Mouse (Mus musculus): Measurements from ENCODE around the gene Fam126b. TPM values are rescaled to one million over a fixed set of nuclear protein-coding genes. Genes with fewer than 3 reads are reported as not detected.

Fam126b gene
- polyA plus RNA-seq, 1 experiment from 2014 or later = 5.4 TPM

DNA sequence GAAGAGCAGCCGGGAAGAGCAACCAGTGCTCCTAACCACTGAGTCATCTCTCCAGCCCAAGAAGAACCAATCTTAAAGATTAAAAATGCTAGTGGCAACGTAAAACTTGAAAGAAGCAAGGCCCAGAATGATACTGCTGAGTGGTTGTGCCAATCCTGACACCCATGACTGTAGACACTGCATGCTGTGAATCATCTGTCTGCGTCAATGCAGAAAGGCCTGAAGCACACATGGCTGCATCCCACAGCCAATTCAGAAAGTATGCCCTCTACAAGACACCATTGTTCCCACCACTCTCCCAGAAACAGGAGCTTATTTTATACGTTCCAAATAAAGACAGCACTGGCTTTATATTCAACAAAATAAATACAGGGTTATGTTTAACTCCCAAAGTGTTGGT lies 103.5 kb downstream of the Fam126b start:
- 92% methylated on average over 4 of the region's 4 CpGs for WGBS

DNA sequence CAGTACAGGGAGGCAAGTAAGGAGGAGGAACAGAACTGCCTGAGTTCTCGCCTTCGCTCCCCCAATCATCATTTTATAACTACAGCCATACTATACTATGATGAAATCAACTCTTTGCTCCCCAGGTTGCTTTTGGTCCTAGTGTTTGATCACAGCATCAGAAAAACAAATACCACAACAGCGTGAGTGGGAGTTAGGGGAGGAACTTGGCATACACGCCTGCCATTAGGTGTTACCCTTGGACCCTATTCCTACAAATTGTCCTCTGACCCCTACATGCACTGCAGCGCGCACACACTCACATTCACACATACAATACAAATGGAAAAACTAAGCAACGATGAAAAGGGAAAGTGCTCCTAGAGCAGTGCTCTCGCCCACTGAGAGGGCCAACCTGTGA lies 110.5 kb downstream of the Fam126b start:
- Histone ChIP-seq H3K27ac (replicated peaks) (no peak overlapping the region), H3K36me3 (ENCODE audit: control insufficient read depth, insufficient read depth, low read length) (peaks cover 23% of the 10 kb centered on the region), H3K4me2 (replicated peaks; ENCODE audit: low read depth) (no peak overlapping the region), H3K9me3 (ENCODE audit: control insufficient read depth, low read length) (no peaks in the 10 kb centered on the region), H3K4me3 (ENCODE audit: low read depth, low read length) (no peak overlapping the region), H3K27me3 (ENCODE audit: control insufficient read depth, insufficient read depth, low read length) (no peaks in the 10 kb centered on the region), H3K9ac (ENCODE audit: low read length) (no peak overlapping the region), H3K4me1 (replicated peaks; ENCODE audit: control insufficient read depth, insufficient read depth) (no peaks in the 10 kb centered on the region)
- TF ChIP-seq CTCF (IDR thresholded peaks at IDR 0.05; ENCODE audit: low read depth) (no peak), EP300 (optimal IDR thresholded peaks at IDR 0.05) (no peak)
- 93% methylated on average over 8 of the region's 8 CpGs for WGBS
- DNase-seq (ENCODE audit: low spot score) = no peak
- no peak for ATAC-seq (ENCODE audit: low FRiP score, low TSS enrichment)

More for the DNA sequence above, 103.5 kb downstream of the Fam126b start:
- Histone ChIP-seq H3K9ac (ENCODE audit: low read length) (no peak overlapping the region), H3K36me3 (ENCODE audit: control insufficient read depth, insufficient read depth, low read length) (peaks cover 8% of the 10 kb centered on the region; the same call in 1 of the 2 replicates), H3K27ac (replicated peaks) (no peak overlapping the region), H3K4me1 (replicated peaks; ENCODE audit: control insufficient read depth, insufficient read depth) (no peaks in the 10 kb centered on the region), H3K9me3 (ENCODE audit: control insufficient read depth, low read length) (no peaks in the 10 kb centered on the region), H3K27me3 (ENCODE audit: control insufficient read depth, insufficient read depth, low read length) (no peaks in the 10 kb centered on the region), H3K4me3 (ENCODE audit: low read depth, low read length) (no peak overlapping the region), H3K4me2 (replicated peaks; ENCODE audit: low read depth) (no peak overlapping the region)
- TF ChIP-seq EP300 (optimal IDR thresholded peaks at IDR 0.05) = no peak
- TF ChIP-seq CTCF (IDR thresholded peaks at IDR 0.05; ENCODE audit: low read depth) = no peak
- DNase-seq (ENCODE audit: low spot score) (no peak), ATAC-seq (ENCODE audit: low FRiP score, low TSS enrichment) (no peak)

Other genes starting within 250 kb of the Fam126b start
- gene Bzw1, start 193.4 kb downstream of the Fam126b start, polyA plus RNA-seq (2015; fragmentation: Nextera tagmentation; extraction: Ambion mirVana) = 192 and 230 TPM in 2 replicates
- gene Clk1, start 162.3 kb downstream of the Fam126b start, polyA plus RNA-seq (2015; fragmentation: Nextera tagmentation; extraction: Ambion mirVana) = 107 and 111 TPM in 2 replicates
- gene Nif3l1, start 141.2 kb downstream of the Fam126b start, polyA plus RNA-seq (2015; fragmentation: Nextera tagmentation; extraction: Ambion mirVana) = 20.9 and 23.7 TPM in 2 replicates
- 29.3 and 32.8 TPM in 2 replicates for gene Ppil3, start 140.8 kb downstream of the Fam126b start, polyA plus RNA-seq (2015; fragmentation: Nextera tagmentation; extraction: Ambion mirVana)
- 10.6 and 11.6 TPM in 2 replicates for gene Orc2, start 81.2 kb downstream of the Fam126b start, polyA plus RNA-seq (2015; fragmentation: Nextera tagmentation; extraction: Ambion mirVana)
- gene Ndufb3, start 61 bp upstream of the Fam126b start, polyA plus RNA-seq (2015; fragmentation: Nextera tagmentation; extraction: Ambion mirVana) = 199 and 217 TPM in 2 replicates
- 0.56 and 0.91 TPM in 2 replicates for gene Als2cr12, start 109.7 kb upstream of the Fam126b start, polyA plus RNA-seq (2015; fragmentation: Nextera tagmentation; extraction: Ambion mirVana)
- gene Cflar, start 125.2 kb upstream of the Fam126b start, polyA plus RNA-seq (2015; fragmentation: Nextera tagmentation; extraction: Ambion mirVana) = 43.6 and 45.3 TPM in 2 replicates
- gene Casp8, start 209.1 kb upstream of the Fam126b start, polyA plus RNA-seq (2015; fragmentation: Nextera tagmentation; extraction: Ambion mirVana) = 36.6 and 37.0 TPM in 2 replicates

Measured in stomach, postnatal 0 days (tissue).